Mouse (Mus musculus) kidney, postnatal 0 days (tissue): ENCODE measurements at regions not wholly inside any gene's neighbourhood (a gene's known extent, or its start where the extent isn't known, plus 50 kb on each side); places are given as distances from the start of the nearest gene placed in this dataset.

Experiments used
- ATAC-seq: fragments of 200-750 bp; cut with Nextera tagmentation; replicated peaks from 2 replicates; pipeline ENCODE4 v1.8.0; 2017; ENCODE audit warnings: low read depth, moderate number of reproducible peaks, moderate TSS enrichment, moderate library complexity; ENCODE audit not compliant: low FRiP score
- DNase-seq: peaks from one replicate; pipeline ENCODE4 v3.0.0-alpha.2; 2016; ENCODE audit warnings: low spot score
- H3K27ac ChIP-seq: fragments of 300-500 bp; sonication (generic); 2 replicates; pipeline ENCODE4 v1.5.1; 2014; ENCODE audit warnings: mild to moderate bottlenecking
- H3K27me3 ChIP-seq: fragments of 300-500 bp; sonication (generic); 2 replicates; pipeline ENCODE4 v1.6.1; 2014; ENCODE audit warnings: low read length, mixed read lengths; ENCODE audit not compliant: insufficient read depth
- H3K36me3 ChIP-seq: fragments of 300-500 bp; sonication (generic); 2 replicates; pipeline ENCODE4 v1.6.1; 2014; ENCODE audit warnings: low read length, mixed read lengths; ENCODE audit not compliant: insufficient read depth
- H3K4me1 ChIP-seq: fragments of 300-500 bp; sonication (generic); replicated peaks from 2 replicates; pipeline ENCODE4 v1.6.1; 2014; ENCODE audit warnings: antibody characterized with exemption, low read length, mixed read lengths; ENCODE audit not compliant: insufficient read depth
- H3K4me2 ChIP-seq: fragments of 300-500 bp; sonication (generic); 2 replicates; pipeline ENCODE4 v1.6.1; 2014; ENCODE audit warnings: mild to moderate bottlenecking, low read length, moderate library complexity, mixed read lengths
- H3K4me3 ChIP-seq: fragments of 300-500 bp; sonication (generic); replicated peaks from 2 replicates; pipeline ENCODE4 v1.5.1; 2014; ENCODE audit warnings: low read depth, low read length
- H3K9ac ChIP-seq: fragments of 300-500 bp; sonication (generic); 2 replicates; pipeline ENCODE4 v1.6.1; 2014; ENCODE audit warnings: low read depth, low read length
- H3K9me3 ChIP-seq: fragments of 300-500 bp; sonication (generic); replicated peaks from 2 replicates; pipeline ENCODE4 v1.6.1; 2016; ENCODE audit warnings: low read length, inconsistent platforms, mixed read lengths
- CTCF ChIP-seq: IDR thresholded peaks from 2 replicates; pipeline ENCODE4 v1.5.1; 2016; ENCODE audit warnings: antibody characterized with exemption, low read depth, mild to moderate bottlenecking, moderate library complexity
- WGBS: fragments of 180-500 bp; shearing (Covaris S2); extraction: QIAGEN DNeasy Blood & Tissue Kit; methylation state at CpG from one replicate; pipeline ENCODE4 v1.1.7; 2014; 5-methylcytosine and 5-hydroxymethylcytosine counted together

DNA sequence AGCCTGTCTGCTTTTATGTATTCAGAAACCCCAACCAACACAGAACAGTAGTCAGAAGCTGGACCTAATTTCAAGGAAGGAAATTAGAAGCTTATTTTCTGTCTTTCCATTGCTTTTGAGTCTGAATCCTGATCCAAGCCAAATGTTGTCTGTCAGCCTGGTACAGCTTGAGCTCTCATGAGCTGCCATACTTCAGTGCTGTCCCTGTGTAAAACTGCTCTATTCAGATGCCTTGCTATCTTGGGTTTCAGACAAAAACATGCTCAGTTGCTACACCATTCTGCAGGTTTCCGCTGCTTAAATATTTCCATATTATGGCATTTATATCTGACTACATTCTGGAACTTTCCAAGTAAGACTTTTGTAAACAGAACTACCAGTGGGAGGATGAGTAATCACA, 1403.2 kb downstream of the Epha7 start:
- Histone ChIP-seq H3K36me3 (no peaks in the 10 kb centered on the region), H3K9ac (no peak overlapping the region), H3K4me2 (no peak overlapping the region), H3K4me1 (no peaks in the 10 kb centered on the region), H3K9me3 (no peaks in the 10 kb centered on the region), H3K4me3 (no peak overlapping the region), H3K27ac (no peak overlapping the region), H3K27me3 (no peaks in the 10 kb centered on the region)
- no peak for ATAC-seq
- peak; percentile 36 for DNase-seq
- WGBS: 84% methylated on average over 1 of the region's 1 CpGs
- no peak for TF ChIP-seq CTCF

DNA sequence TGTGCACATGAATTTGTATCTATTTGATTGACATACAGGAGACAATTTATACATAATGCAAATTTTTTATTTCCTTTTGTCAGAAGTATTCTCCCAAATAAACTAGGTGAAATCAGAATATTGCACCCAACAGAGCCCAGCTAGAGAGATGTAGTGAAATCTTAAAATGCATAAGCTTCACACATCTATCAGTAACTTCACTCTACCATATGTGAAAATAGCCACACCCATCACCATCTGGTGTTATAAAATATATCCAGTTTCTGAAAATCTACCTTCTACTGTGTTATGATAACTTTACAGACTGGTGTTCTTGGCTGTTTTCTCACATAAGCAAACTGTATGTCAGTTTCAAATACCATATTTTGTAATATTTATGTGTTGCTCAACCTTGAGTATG, 1414.2 kb downstream of the Epha7 start:
- H3K27ac ChIP-seq: no peak overlapping the region
- no peaks in the 10 kb centered on the region for H3K27me3 ChIP-seq
- H3K36me3 ChIP-seq: no peaks in the 10 kb centered on the region
- DNase-seq (no peak), ATAC-seq (no peak)
- H3K4me2 ChIP-seq: no peak overlapping the region
- H3K9ac ChIP-seq: no peak overlapping the region
- H3K4me1 ChIP-seq: no peaks in the 10 kb centered on the region
- H3K9me3 ChIP-seq: no peaks in the 10 kb centered on the region
- H3K4me3 ChIP-seq: no peak overlapping the region
- no peak for TF ChIP-seq CTCF

DNA sequence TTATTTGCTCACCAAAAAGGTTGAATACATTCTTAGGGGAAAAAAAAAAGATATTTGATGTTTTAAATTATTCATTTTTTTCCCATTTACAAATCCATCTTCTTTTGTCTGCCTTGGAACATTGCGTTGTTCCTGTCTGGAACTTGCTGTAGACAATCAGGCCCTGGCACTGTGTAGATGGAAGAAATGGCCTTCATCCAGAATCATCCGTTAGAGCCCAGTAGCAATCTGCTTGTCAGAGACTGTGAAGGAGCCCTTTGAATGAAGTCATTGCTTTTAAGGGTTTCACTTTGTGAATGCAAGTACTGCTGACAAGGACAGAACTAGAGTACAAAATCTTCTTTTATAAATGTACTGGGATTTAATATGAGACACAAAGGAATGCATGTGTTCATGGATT, 1449.2 kb downstream of the Epha7 start:
- ATAC-seq (no peak), DNase-seq (no peak)
- Histone ChIP-seq H3K4me1 (no peaks in the 10 kb centered on the region), H3K27me3 (no peaks in the 10 kb centered on the region), H3K9ac (no peak overlapping the region), H3K27ac (no peak overlapping the region), H3K9me3 (no peaks in the 10 kb centered on the region), H3K4me2 (no peak overlapping the region), H3K36me3 (no peaks in the 10 kb centered on the region), H3K4me3 (no peak overlapping the region)
- no peak for TF ChIP-seq CTCF
- 81% methylated on average over 2 of the region's 2 CpGs for WGBS

DNA sequence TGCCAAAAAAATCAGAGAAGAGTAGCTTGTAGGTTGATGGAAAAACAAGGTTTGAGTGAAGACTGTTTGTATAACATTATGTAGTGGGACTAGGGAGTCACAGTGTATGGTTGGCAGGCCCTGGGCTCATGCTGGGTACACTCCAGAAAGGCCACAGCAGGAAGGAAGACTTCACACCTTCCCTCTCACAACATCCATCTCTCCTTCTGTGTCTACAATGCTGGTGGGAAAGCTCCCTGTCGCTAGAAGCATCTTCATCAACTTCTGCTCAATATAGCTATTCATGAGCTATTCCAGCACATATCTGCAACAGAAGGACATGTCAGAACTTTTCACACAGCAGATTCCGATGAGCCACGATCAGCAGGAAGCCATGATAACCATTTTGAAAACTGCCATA, 1455.1 kb downstream of the Epha7 start:
- Histone ChIP-seq H3K36me3 (no peaks in the 10 kb centered on the region), H3K4me1 (no peaks in the 10 kb centered on the region), H3K27ac (no peak overlapping the region), H3K27me3 (no peaks in the 10 kb centered on the region), H3K9me3 (no peaks in the 10 kb centered on the region), H3K4me3 (no peak overlapping the region), H3K9ac (no peak overlapping the region), H3K4me2 (no peak overlapping the region)
- 78% methylated on average over 3 of the region's 3 CpGs for WGBS
- ATAC-seq (no peak), DNase-seq (no peak)
- TF ChIP-seq CTCF: no peak

DNA sequence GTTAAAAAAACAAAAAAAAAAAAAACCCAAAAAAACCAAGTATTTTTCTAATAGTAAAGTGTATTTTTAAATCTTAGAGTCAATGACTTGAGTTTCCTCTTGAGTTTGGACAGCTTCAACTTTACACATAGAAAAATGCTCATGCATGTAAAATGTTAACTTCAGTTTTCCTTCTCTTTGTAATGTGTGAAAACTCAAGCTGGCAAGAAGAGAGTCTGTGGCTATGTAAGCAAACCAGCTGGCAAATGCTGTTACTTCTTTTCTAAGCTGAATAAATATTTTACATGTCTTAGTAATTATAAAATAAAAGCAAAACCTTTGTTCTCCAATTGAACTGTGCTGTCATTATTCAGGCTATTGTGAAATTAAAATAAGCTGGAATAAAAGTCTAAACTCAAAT, 1457.1 kb downstream of the Epha7 start:
- Histone ChIP-seq H3K4me1 (no peaks in the 10 kb centered on the region), H3K9ac (no peak overlapping the region), H3K9me3 (no peaks in the 10 kb centered on the region), H3K27ac (no peak overlapping the region), H3K4me2 (no peak overlapping the region), H3K4me3 (no peak overlapping the region), H3K27me3 (no peaks in the 10 kb centered on the region), H3K36me3 (no peaks in the 10 kb centered on the region)
- DNase-seq (no peak), ATAC-seq (no peak)
- no peak for TF ChIP-seq CTCF

DNA sequence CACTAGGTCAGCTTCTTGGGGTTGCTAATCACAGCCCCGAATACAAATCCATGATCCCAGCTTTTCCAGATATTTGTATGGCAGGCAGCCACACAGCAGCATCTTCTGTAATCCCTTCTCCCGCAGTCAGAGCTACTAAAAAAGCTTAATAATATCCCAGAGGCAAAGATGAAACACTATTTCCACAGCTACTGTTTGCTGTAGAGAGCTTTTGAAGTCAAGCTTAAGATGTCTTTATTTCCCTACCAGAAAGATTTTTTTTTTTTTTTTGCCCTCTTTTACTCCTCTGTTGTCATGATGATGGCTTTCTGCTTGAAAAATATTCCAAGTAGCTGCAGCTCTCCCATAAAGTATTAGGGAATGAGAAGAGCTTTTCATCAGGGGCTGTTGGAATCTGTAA, 1499.5 kb downstream of the Epha7 start:
- no peak overlapping the region for H3K4me3 ChIP-seq
- no peaks in the 10 kb centered on the region for H3K4me1 ChIP-seq
- no peaks in the 10 kb centered on the region for H3K9me3 ChIP-seq
- no peak for ATAC-seq
- H3K27ac ChIP-seq: no peak overlapping the region
- peak; percentile 15 for DNase-seq
- H3K9ac ChIP-seq: no peak overlapping the region
- H3K27me3 ChIP-seq: no peaks in the 10 kb centered on the region
- WGBS: 60% methylated on average over 2 of the region's 2 CpGs
- no peaks in the 10 kb centered on the region for H3K36me3 ChIP-seq
- no peak for TF ChIP-seq CTCF
- no peak overlapping the region for H3K4me2 ChIP-seq

DNA sequence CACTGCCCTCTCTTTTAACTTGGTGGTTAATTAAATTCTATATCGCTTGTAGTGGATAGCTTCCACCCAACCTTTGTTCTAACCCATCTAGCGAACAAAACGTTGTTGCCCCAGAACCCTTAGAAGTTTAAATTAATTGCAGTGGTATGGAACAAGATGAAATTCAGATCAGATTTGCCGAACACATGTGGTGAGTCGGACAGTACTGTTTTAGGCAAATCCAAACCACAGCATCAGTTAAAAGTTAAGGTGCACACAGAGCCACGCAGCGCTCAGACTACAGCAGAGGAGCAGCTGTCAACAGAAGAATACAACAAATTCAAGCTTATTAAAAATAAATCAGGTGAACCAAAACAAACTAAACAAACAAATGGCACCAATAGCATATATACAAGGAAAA, 1500.0 kb downstream of the Epha7 start:
- 77% methylated on average over 7 of the region's 7 CpGs for WGBS
- DNase-seq: no peak
- ATAC-seq: no peak
- Histone ChIP-seq H3K36me3 (no peaks in the 10 kb centered on the region), H3K9me3 (no peaks in the 10 kb centered on the region), H3K9ac (no peak overlapping the region), H3K4me1 (no peaks in the 10 kb centered on the region), H3K4me3 (no peak overlapping the region), H3K27me3 (no peaks in the 10 kb centered on the region), H3K4me2 (no peak overlapping the region), H3K27ac (no peak overlapping the region)
- no peak for TF ChIP-seq CTCF
